In the genomic region with DNA sequence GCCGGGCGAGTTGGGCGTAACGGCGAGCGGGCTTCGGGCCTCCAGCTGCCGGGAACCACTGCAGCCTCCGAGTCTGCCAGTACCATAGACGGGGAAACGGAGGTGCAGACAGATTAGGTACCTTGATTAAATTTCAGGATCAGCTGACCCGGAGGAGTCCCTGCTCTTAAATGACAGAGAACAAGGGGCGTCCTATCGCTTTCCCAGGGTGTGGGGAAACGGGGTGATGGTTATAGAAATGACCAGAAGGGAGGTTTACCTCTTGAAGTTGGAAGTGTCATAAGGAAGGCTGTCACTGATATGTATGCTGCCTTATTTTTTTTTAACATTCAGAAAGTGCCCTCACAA, we compare ENCODE assay signal across 7 mouse cellular contexts. TPM values are rescaled to one million over a fixed set of nuclear protein-coding genes. Genes with fewer than 3 reads are reported as not detected.
A peak's percentile ranks its signal among the peaks of the same experiment; 100 is the strongest.
DNase-seq lines count a peak whose midpoint lies in the region; ATAC-seq and TF ChIP-seq lines count a peak whose summit lies in the region.

No protein-coding gene starts in this region.

- H3K36me3 ChIP-seq in lung, embryonic 14.5 days (ENCODE audit: insufficient read depth): peaks cover 41% of the 10 kb centered on the region
- peaks cover 50% of the 10 kb centered on the region for H3K36me3 ChIP-seq in limb, embryonic 10.5 days
- H3K36me3 ChIP-seq in neural tube, embryonic 15.5 days: peaks cover 42% of the 10 kb centered on the region

- peak overlapping the region; percentile 94 for H3K27ac ChIP-seq in lung, embryonic 14.5 days (ENCODE audit: low read depth)
- peak overlapping the region; percentile 77 for H3K27ac ChIP-seq in embryonic fibroblast, embryonic 13.5 days (ENCODE audit: insufficient read depth, low read length)
- peak overlapping the region; percentile 91 for H3K27ac ChIP-seq in limb, embryonic 10.5 days
- H3K27ac ChIP-seq in neural tube, embryonic 15.5 days (replicated peaks): peak overlapping the region; percentile 98

- no peak for TF ChIP-seq POLR2A in embryonic fibroblast, embryonic 13.5 days (IDR thresholded peaks at IDR 0.05; ENCODE audit: low read depth, low read length)

- H3K4me2 ChIP-seq in lung, embryonic 14.5 days: peak overlapping the region; percentile 96
- peak overlapping the region; percentile 86 for H3K4me2 ChIP-seq in neural tube, embryonic 15.5 days

- H3K27me3 ChIP-seq in lung, embryonic 14.5 days (ENCODE audit: insufficient read depth, low read length): no peaks in the 10 kb centered on the region
- H3K27me3 ChIP-seq in limb, embryonic 10.5 days (ENCODE audit: low read depth, poor library complexity, severe bottlenecking): no peaks in the 10 kb centered on the region
- H3K27me3 ChIP-seq in neural tube, embryonic 15.5 days (replicated peaks): no peaks in the 10 kb centered on the region

- no peak for TF ChIP-seq CTCF in lung, embryonic 14.5 days (IDR thresholded peaks at IDR 0.05; ENCODE audit: low read depth)
- no peak for TF ChIP-seq CTCF in embryonic fibroblast, embryonic 13.5 days (IDR thresholded peaks at IDR 0.05; ENCODE audit: borderline replicate concordance, insufficient read depth, low read length)

- peak overlapping the region; percentile 79 for H3K4me3 ChIP-seq in lung, embryonic 14.5 days (ENCODE audit: low read depth, low read length)
- peak overlapping the region; percentile 95 for H3K4me3 ChIP-seq in embryonic fibroblast, embryonic 13.5 days (ENCODE audit: insufficient read depth, low read length)
- peak overlapping the region; percentile 90 for H3K4me3 ChIP-seq in limb, embryonic 10.5 days
- peak overlapping the region; percentile 94 for H3K4me3 ChIP-seq in neural tube, embryonic 15.5 days (replicated peaks)

- peaks cover 14% of the 10 kb centered on the region; the same call in 1 of the 2 replicates for H3K4me1 ChIP-seq in lung, embryonic 14.5 days (ENCODE audit: insufficient read depth)
- peaks cover 6% of the 10 kb centered on the region for H3K4me1 ChIP-seq in embryonic fibroblast, embryonic 13.5 days (ENCODE audit: control insufficient read depth, insufficient read depth, low read length)
- peaks cover 23% of the 10 kb centered on the region for H3K4me1 ChIP-seq in limb, embryonic 10.5 days
- peaks cover 44% of the 10 kb centered on the region for H3K4me1 ChIP-seq in neural tube, embryonic 15.5 days

- peak overlapping the region; percentile 82 for H3K9ac ChIP-seq in lung, embryonic 14.5 days
- H3K9ac ChIP-seq in neural tube, embryonic 15.5 days (replicated peaks): peak overlapping the region; percentile 92

- H3K9me3 ChIP-seq in lung, embryonic 14.5 days (ENCODE audit: low read depth, low read length): no peaks in the 10 kb centered on the region
- H3K9me3 ChIP-seq in limb, embryonic 10.5 days (replicated peaks): no peaks in the 10 kb centered on the region
- H3K9me3 ChIP-seq in neural tube, embryonic 15.5 days (replicated peaks): no peaks in the 10 kb centered on the region

- ATAC-seq in lung, embryonic 14.5 days (ENCODE audit: insufficient read depth): no peak
- ATAC-seq in neural tube, embryonic 15.5 days (ENCODE audit: low FRiP score): no peak
- no peak for ATAC-seq in granulocyte monocyte progenitor cell, adult 5-6 weeks (replicated peaks; ENCODE audit: poor library complexity, severe bottlenecking)

- no peak for DNase-seq in lung, embryonic 14.5 days
- no peak for DNase-seq in lung, postnatal 36 days
- DNase-seq in limb, embryonic 10.5 days (ENCODE audit: low spot score): no peak
- DNase-seq in ovary, adult 18-20 months (ENCODE audit: low spot score): no peak

- 0% methylated on average over 15 of the region's 15 CpGs for WGBS in lung, embryonic 14.5 days
- WGBS in limb, embryonic 10.5 days: 0% methylated on average over 15 of the region's 15 CpGs
- under 1% methylated on average over 15 of the region's 15 CpGs for WGBS in neural tube, embryonic 15.5 days

RNA-seq across cellular contexts. Expression of gene Armc6, which starts 0.5 kb away (rescaled TPM):
- polyA plus RNA-seq in lung, embryonic 14.5 days (2014; fragmentation: Nextera tagmentation; extraction: Ambion mirVana): 27.8 and 28.6 TPM in 2 replicates
- 11.0 and 14.9 TPM in 2 replicates for polyA plus RNA-seq in embryonic fibroblast, embryonic 13.5 days (2011; ENCODE audit: insufficient read length, low read depth, missing spikeins)
- polyA plus RNA-seq in limb, embryonic 10.5 days (2016; fragmentation: Nextera tagmentation; extraction: Ambion mirVana): 26.8 and 27.6 TPM in 2 replicates
- polyA plus RNA-seq in neural tube, embryonic 15.5 days (2015; fragmentation: Nextera tagmentation; extraction: Ambion mirVana): 106 and 112 TPM in 2 replicates
- total RNA-seq in granulocyte monocyte progenitor cell, adult 5-6 weeks (2014; fragmentation: Nextera tagmentation): 4.9 and 6.9 TPM in 2 replicates
- 8.0 and 9.4 TPM in 2 replicates for total RNA-seq in granulocyte monocyte progenitor cell, adult 5-6 weeks (2017)

RNA-seq across cellular contexts. Expression of gene Sugp2, which starts 0.7 kb away (rescaled TPM):
- polyA plus RNA-seq in lung, embryonic 14.5 days (2014; fragmentation: Nextera tagmentation; extraction: Ambion mirVana): 33.4 and 33.5 TPM in 2 replicates
- 26.4 and 28.9 TPM in 2 replicates for polyA plus RNA-seq in embryonic fibroblast, embryonic 13.5 days (2011; ENCODE audit: insufficient read length, low read depth, missing spikeins)
- 39.7 and 51.4 TPM in 2 replicates for polyA plus RNA-seq in limb, embryonic 10.5 days (2016; fragmentation: Nextera tagmentation; extraction: Ambion mirVana)
- polyA plus RNA-seq in neural tube, embryonic 15.5 days (2015; fragmentation: Nextera tagmentation; extraction: Ambion mirVana): 77.3 and 80.5 TPM in 2 replicates
- 62.5 and 68.0 TPM in 2 replicates for total RNA-seq in granulocyte monocyte progenitor cell, adult 5-6 weeks (2014; fragmentation: Nextera tagmentation)
- total RNA-seq in granulocyte monocyte progenitor cell, adult 5-6 weeks (2017): 26.0 and 56.4 TPM in 2 replicates

RNA-seq across cellular contexts. Expression of gene Slc25a42, which starts 22.6 kb away (rescaled TPM):
- 2.9 and 3.2 TPM in 2 replicates for polyA plus RNA-seq in lung, embryonic 14.5 days (2014; fragmentation: Nextera tagmentation; extraction: Ambion mirVana)
- 5.3 and 6.6 TPM in 2 replicates for polyA plus RNA-seq in embryonic fibroblast, embryonic 13.5 days (2011; ENCODE audit: insufficient read length, low read depth, missing spikeins)
- 2.8 and 3.6 TPM in 2 replicates for polyA plus RNA-seq in limb, embryonic 10.5 days (2016; fragmentation: Nextera tagmentation; extraction: Ambion mirVana)
- polyA plus RNA-seq in neural tube, embryonic 15.5 days (2015; fragmentation: Nextera tagmentation; extraction: Ambion mirVana): 9.3 and 10.9 TPM in 2 replicates
- 3.2 and 5.5 TPM in 2 replicates for total RNA-seq in granulocyte monocyte progenitor cell, adult 5-6 weeks (2014; fragmentation: Nextera tagmentation)
- total RNA-seq in granulocyte monocyte progenitor cell, adult 5-6 weeks (2017): 0.62 and 1.2 TPM in 2 replicates

RNA-seq across cellular contexts. Expression of gene Homer3, which starts 47.9 kb away (rescaled TPM):
- polyA plus RNA-seq in lung, embryonic 14.5 days (2014; fragmentation: Nextera tagmentation; extraction: Ambion mirVana): 66.4 and 77.9 TPM in 2 replicates
- 42.2 and 54.0 TPM in 2 replicates for polyA plus RNA-seq in embryonic fibroblast, embryonic 13.5 days (2011; ENCODE audit: insufficient read length, low read depth, missing spikeins)
- polyA plus RNA-seq in limb, embryonic 10.5 days (2016; fragmentation: Nextera tagmentation; extraction: Ambion mirVana): 139 and 151 TPM in 2 replicates
- 22.7 and 30.1 TPM in 2 replicates for polyA plus RNA-seq in neural tube, embryonic 15.5 days (2015; fragmentation: Nextera tagmentation; extraction: Ambion mirVana)
- total RNA-seq in granulocyte monocyte progenitor cell, adult 5-6 weeks (2014; fragmentation: Nextera tagmentation): 5.4 and 12.3 TPM in 2 replicates
- 6.5 and 12.3 TPM in 2 replicates for total RNA-seq in granulocyte monocyte progenitor cell, adult 5-6 weeks (2017)
